In the genomic region with DNA sequence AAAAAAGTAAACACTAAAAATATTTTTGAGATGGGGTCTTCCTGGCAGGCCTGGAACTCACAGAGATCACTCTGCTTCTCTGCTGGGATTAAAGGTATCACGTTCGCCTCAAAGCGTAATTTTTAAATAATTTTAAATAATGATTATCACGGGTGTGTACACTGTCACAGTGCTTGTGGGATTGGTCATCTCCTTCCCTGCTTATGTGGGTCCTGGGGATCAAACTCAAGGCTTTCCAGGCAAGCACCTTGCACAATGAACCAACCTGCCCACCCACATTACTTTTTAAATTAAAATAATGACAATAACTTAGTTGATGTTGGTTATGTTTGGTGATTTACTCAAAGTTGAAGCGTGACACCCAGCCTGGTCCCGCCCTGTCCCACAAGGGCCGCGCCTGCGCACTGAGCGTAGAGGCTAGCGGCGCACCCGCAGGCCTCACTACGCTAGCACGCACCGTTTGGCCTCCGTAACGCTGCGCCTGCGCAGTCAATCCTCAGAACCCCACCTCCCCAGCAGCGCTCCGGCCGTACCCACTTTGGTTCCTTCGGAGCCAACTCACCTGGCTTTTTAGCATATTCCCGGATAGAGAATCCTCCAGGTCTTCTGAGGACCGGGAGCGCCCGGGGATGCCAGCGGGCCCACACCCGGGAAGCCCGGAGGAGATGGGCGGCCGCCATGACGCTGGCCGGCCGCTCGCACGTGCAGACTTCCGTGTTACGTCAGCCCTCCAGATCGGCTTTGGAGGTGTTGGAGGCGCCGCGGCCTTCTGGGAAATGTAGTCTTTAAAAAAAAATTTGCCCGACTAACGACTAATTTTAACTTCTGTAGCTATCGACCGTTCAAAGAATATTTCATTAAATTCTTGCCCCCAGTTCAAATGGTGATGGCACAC, we compare ENCODE assay signal across 8 mouse cellular contexts. TPM values are rescaled to one million over a fixed set of nuclear protein-coding genes. Genes with fewer than 3 reads are reported as not detected.
A peak's percentile ranks its signal among the peaks of the same experiment; 100 is the strongest.
DNase-seq lines count a peak whose midpoint lies in the region; ATAC-seq lines count a peak whose summit lies in the region.

A gene (minus strand): TSS at position 724 of the 895 bp plus-strand sequence.
A gene (plus strand): TSS at position 750 of the 895 bp plus-strand sequence.

- peaks cover 27% of the 10 kb centered on the region for H3K79me2 ChIP-seq in macrophage (ENCODE audit: inconsistent target)

- H3K9ac ChIP-seq in hindbrain, embryonic 16.5 days (ENCODE audit: low read depth, low read length) = peak within 1 kb of the TSS; percentile 89

- no peaks in the 10 kb centered on the region for H3K27me3 ChIP-seq in hindbrain, embryonic 16.5 days (replicated peaks; ENCODE audit: control insufficient read depth, insufficient read depth, low read length)

- peak within 1 kb of the TSS; percentile 94 for H3K27ac ChIP-seq in hindbrain, embryonic 16.5 days (ENCODE audit: low read depth, low read length)
- H3K27ac ChIP-seq in macrophage = peak within 1 kb of the TSS; percentile 81

- H3K4me2 ChIP-seq in hindbrain, embryonic 16.5 days (ENCODE audit: low read length) = peak within 1 kb of the TSS; percentile 78

- peak; percentile 96 for DNase-seq in T-cell, adult 2 months (ENCODE audit: low spot score)
- peak; percentile 97 for DNase-seq in cerebellum, postnatal 36 days
- peak; percentile 95 for DNase-seq in gastrocnemius, adult 18-20 months (ENCODE audit: low spot score)
- DNase-seq in left cerebral cortex, adult 18-20 months (ENCODE audit: low spot score in 2 of 2) = peak; percentile 95 to 97
- peak; percentile 95 for DNase-seq in right cerebral cortex, adult 18-20 months
- DNase-seq in urinary bladder, postnatal 10 days (ENCODE audit: low spot score) = peak; percentile 89

- under 1% methylated on average over 48 of the region's 48 CpGs for WGBS in hindbrain, embryonic 16.5 days
- under 1% methylated on average over 48 of the region's 48 CpGs for WGBS in macrophage (ENCODE audit: missing documents)

- peak; percentile 95 for ATAC-seq in hindbrain, embryonic 16.5 days

- no peaks in the 10 kb centered on the region for H3K9me3 ChIP-seq in hindbrain, embryonic 16.5 days (ENCODE audit: control insufficient read depth, low read length)

- peaks cover 14% of the 10 kb centered on the region for H3K36me3 ChIP-seq in hindbrain, embryonic 16.5 days (ENCODE audit: control insufficient read depth, insufficient read depth, low read length)
- 0 out of 2 replicates have a peak, but pooled peaks cover 14% of the 10 kb centered on the region for H3K36me3 ChIP-seq in macrophage (ENCODE audit: inconsistent target)

- peaks cover 21% of the 10 kb centered on the region for H3K4me1 ChIP-seq in hindbrain, embryonic 16.5 days (ENCODE audit: control insufficient read depth, insufficient read depth, low read depth, low read length)

- H3K4me3 ChIP-seq in hindbrain, embryonic 16.5 days (ENCODE audit: low read length) = peak within 1 kb of the TSS; percentile 79
- H3K4me3 ChIP-seq in macrophage (ENCODE audit: inconsistent target) = peak within 1 kb of the TSS; percentile 94

RNA-seq across cellular contexts. Expression of the first gene that starts in this region (rescaled TPM):
- 100 to 1,000 TPM; 106 to 116 TPM for total RNA-seq in gastrocnemius, adult 18-20 months (2021)
- 126 and 137 TPM in 2 replicates for polyA plus RNA-seq in hindbrain, embryonic 16.5 days (2015; fragmentation: Nextera tagmentation; extraction: Ambion mirVana)
- total RNA-seq in left cerebral cortex, adult 18-20 months (2021) = 10 to 100 TPM; 38.8 to 43.5 TPM
- 10 to 100 TPM in 19 of 26 experiments, 1 to 10 TPM in 7; 6.0 to 21.6 (median 12.7) TPM for total RNA-seq in macrophage (2018; cell fraction: chromatin; rRNA removed)
- total RNA-seq in macrophage (2018; cell fraction: cytosol; rRNA removed) = 100 to 1,000 TPM in 1 of 26 experiments, 10 to 100 TPM in 25; 68.1 to 101 (median 82.8) TPM
- 10 to 100 TPM; 10.4 to 36.7 (median 20.6) TPM for total RNA-seq in macrophage (2018; cell fraction: nucleus; rRNA removed)
- 39.4 to 78.9 TPM (median 55.8 TPM) in 3 replicates for polyA plus RNA-seq in macrophage (2018)

RNA-seq across cellular contexts. Expression of the second gene that starts in this region (rescaled TPM):
- total RNA-seq in gastrocnemius, adult 18-20 months (2021) = 100 to 1,000 TPM; 102 to 105 TPM
- 39.2 and 41.8 TPM in 2 replicates for polyA plus RNA-seq in hindbrain, embryonic 16.5 days (2015; fragmentation: Nextera tagmentation; extraction: Ambion mirVana)
- total RNA-seq in left cerebral cortex, adult 18-20 months (2021) = 10 to 100 TPM; 36.7 to 42.7 TPM
- total RNA-seq in macrophage (2018; cell fraction: chromatin; rRNA removed) = 10 to 100 TPM; 10.4 to 52.3 (median 28.9) TPM
- total RNA-seq in macrophage (2018; cell fraction: cytosol; rRNA removed) = 10 to 100 TPM; 16.1 to 31.6 (median 19.8) TPM
- total RNA-seq in macrophage (2018; cell fraction: nucleus; rRNA removed) = 10 to 100 TPM in 24 of 26 experiments, 1 to 10 TPM in 2; 7.3 to 38.0 (median 21.2) TPM
- polyA plus RNA-seq in macrophage (2018) = 9.8 to 31.4 TPM (median 19.8 TPM) in 3 replicates

Comparison
In these comparisons a context has a peak if more than half of its experiments do, and no peak if none do; other contexts are left out.
1. Peak in every context shown above with its lines: DNase-seq, ATAC-seq, H3K4me3 ChIP-seq and H3K27ac ChIP-seq.